Comparison of ENCODE assay signal across 24 mouse cellular contexts in the genomic region with DNA sequence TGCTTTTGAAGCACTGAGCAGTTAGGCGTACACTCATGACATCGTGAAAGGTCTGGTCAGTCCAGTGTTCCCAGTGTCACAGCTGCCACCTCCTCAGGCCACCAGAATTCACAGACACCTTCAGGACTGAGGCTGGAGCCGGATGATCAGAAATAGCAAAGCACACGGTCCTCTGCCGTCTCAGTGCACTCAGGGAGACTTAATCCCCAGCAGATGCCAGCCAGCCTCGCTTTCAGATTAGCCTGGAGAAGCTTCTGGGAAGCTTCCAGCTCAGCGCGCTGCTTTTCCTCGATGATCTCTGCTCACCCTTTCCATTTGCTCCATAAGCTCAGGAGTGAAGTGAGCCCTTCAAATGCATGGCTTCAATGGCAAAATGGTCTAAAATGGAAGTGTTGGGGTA. TPM values are rescaled to one million over a fixed set of nuclear protein-coding genes. Genes with fewer than 3 reads are reported as not detected.
DNase-seq lines count a peak whose midpoint lies in the region; ATAC-seq and TF ChIP-seq lines count a peak whose summit lies in the region.
"Had no signal": no experiment of that assay in that cellular context is flagged by ENCODE, and none has a peak within 500 bp of the region (broad histone marks: within the 10 kb centered on the region; RNA-seq: fewer than 3 reads in every experiment).

No protein-coding gene starts in this region.

- ATAC-seq in hindbrain, postnatal 0 days: peak; percentile 50
- ATAC-seq in forebrain, embryonic 13.5 days: no peak
- ATAC-seq in forebrain, embryonic 16.5 days: no peak
- ATAC-seq: midbrain, embryonic 16.5 days had no signal

- no peak overlapping the region for H3K4me3 ChIP-seq in hindbrain, postnatal 0 days (ENCODE audit: low read length)
- H3K4me3 ChIP-seq in hindbrain, embryonic 10.5 days: no peak overlapping the region
- no peak overlapping the region for H3K4me3 ChIP-seq in forebrain, embryonic 13.5 days
- H3K4me3 ChIP-seq in forebrain, embryonic 16.5 days (replicated peaks; ENCODE audit: low read length): no peak overlapping the region
- H3K4me3 ChIP-seq: embryonic facial prominence, embryonic 15.5 days; hindbrain, embryonic 15.5 days; limb, embryonic 13.5 days; liver, embryonic 15.5 days; neural tube, embryonic 13.5 days had no signal

- DNase-seq in hindbrain, postnatal 0 days (ENCODE audit: low spot score): peak; percentile 72
- DNase-seq in hindbrain, embryonic 10.5 days (ENCODE audit: low spot score): no peak
- peak; percentile 22 for DNase-seq in right cerebral cortex, postnatal 4 days
- no peak for DNase-seq in right cerebral cortex, postnatal 36 days (ENCODE audit: low spot score in 2 of 2)
- DNase-seq in cerebellum, postnatal 10 days: peak; percentile 87 to 88
- no peak for DNase-seq in lung, adult 18-20 months
- DNase-seq: B cell, adult 2 months; heart, adult 18-20 months; lung, postnatal 4 days had no signal

- H3K27ac ChIP-seq in hindbrain, postnatal 0 days: no peak overlapping the region
- no peak overlapping the region for H3K27ac ChIP-seq in hindbrain, embryonic 10.5 days
- H3K27ac ChIP-seq in forebrain, embryonic 13.5 days: no peak overlapping the region
- no peak overlapping the region for H3K27ac ChIP-seq in forebrain, embryonic 16.5 days (ENCODE audit: low read length)
- H3K27ac ChIP-seq: embryonic facial prominence, embryonic 15.5 days; hindbrain, embryonic 15.5 days; limb, embryonic 13.5 days; liver, embryonic 15.5 days; neural tube, embryonic 13.5 days had no signal

- H3K4me2 ChIP-seq in hindbrain, postnatal 0 days (ENCODE audit: low read depth, low read length): no peak overlapping the region
- no peak overlapping the region for H3K4me2 ChIP-seq in forebrain, embryonic 13.5 days
- H3K4me2 ChIP-seq in forebrain, embryonic 16.5 days (ENCODE audit: low read length): no peak overlapping the region
- H3K4me2 ChIP-seq: embryonic facial prominence, embryonic 15.5 days; hindbrain, embryonic 15.5 days; limb, embryonic 13.5 days; liver, embryonic 15.5 days; neural tube, embryonic 13.5 days had no signal

- H3K27me3 ChIP-seq in hindbrain, postnatal 0 days (ENCODE audit: insufficient read depth, low read length): no peaks in the 10 kb centered on the region
- H3K27me3 ChIP-seq in hindbrain, embryonic 10.5 days (ENCODE audit: insufficient read depth, poor library complexity, severe bottlenecking): no peaks in the 10 kb centered on the region
- H3K27me3 ChIP-seq in forebrain, embryonic 13.5 days: no peaks in the 10 kb centered on the region
- H3K27me3 ChIP-seq in forebrain, embryonic 16.5 days (replicated peaks; ENCODE audit: control insufficient read depth, insufficient read depth, low read length): no peaks in the 10 kb centered on the region
- H3K27me3 ChIP-seq: embryonic facial prominence, embryonic 15.5 days; hindbrain, embryonic 15.5 days; limb, embryonic 13.5 days; liver, embryonic 15.5 days; neural tube, embryonic 13.5 days had no signal

- 0 out of 2 replicates have a peak, but pooled peaks cover 4% of the 10 kb centered on the region for H3K9me3 ChIP-seq in hindbrain, postnatal 0 days (ENCODE audit: low read length)
- H3K9me3 ChIP-seq in hindbrain, embryonic 10.5 days: peaks cover 5% of the 10 kb centered on the region; the same call in 1 of the 2 replicates
- 0 out of 2 replicates have a peak, but pooled peaks cover 7% of the 10 kb centered on the region for H3K9me3 ChIP-seq in forebrain, embryonic 13.5 days (replicated peaks)
- H3K9me3 ChIP-seq in forebrain, embryonic 16.5 days (ENCODE audit: control insufficient read depth, low read length): no peaks in the 10 kb centered on the region
- H3K9me3 ChIP-seq: embryonic facial prominence, embryonic 15.5 days; hindbrain, embryonic 15.5 days; liver, embryonic 15.5 days; neural tube, embryonic 13.5 days had no signal

- 55% methylated on average over 9 of the region's 9 CpGs for WGBS in hindbrain, postnatal 0 days
- 80% methylated on average over 9 of the region's 9 CpGs for WGBS in hindbrain, embryonic 10.5 days
- 73% methylated on average over 9 of the region's 9 CpGs for WGBS in forebrain, embryonic 13.5 days
- 64% methylated on average over 9 of the region's 9 CpGs for WGBS in forebrain, embryonic 16.5 days

- H3K4me1 ChIP-seq in hindbrain, postnatal 0 days (ENCODE audit: insufficient read depth, low read length): no peaks in the 10 kb centered on the region
- no peaks in the 10 kb centered on the region for H3K4me1 ChIP-seq in hindbrain, embryonic 10.5 days (replicated peaks)
- no peaks in the 10 kb centered on the region; the same call in 1 of the 2 replicates for H3K4me1 ChIP-seq in forebrain, embryonic 13.5 days
- no peaks in the 10 kb centered on the region for H3K4me1 ChIP-seq in forebrain, embryonic 16.5 days (replicated peaks; ENCODE audit: control insufficient read depth, insufficient read depth, low read length)
- H3K4me1 ChIP-seq: embryonic facial prominence, embryonic 15.5 days; hindbrain, embryonic 15.5 days; liver, embryonic 15.5 days; neural tube, embryonic 13.5 days had no signal

- no peak for TF ChIP-seq CTCF in hindbrain, postnatal 0 days (IDR thresholded peaks at IDR 0.05; ENCODE audit: low read depth)

- H3K36me3 ChIP-seq in hindbrain, postnatal 0 days (ENCODE audit: insufficient read depth, low read length): no peaks in the 10 kb centered on the region
- H3K36me3 ChIP-seq in hindbrain, embryonic 10.5 days: no peaks in the 10 kb centered on the region
- H3K36me3 ChIP-seq in forebrain, embryonic 13.5 days (ENCODE audit: poor library complexity, severe bottlenecking): no peaks in the 10 kb centered on the region
- H3K36me3 ChIP-seq in forebrain, embryonic 16.5 days (ENCODE audit: control insufficient read depth, insufficient read depth): no peaks in the 10 kb centered on the region
- H3K36me3 ChIP-seq: embryonic facial prominence, embryonic 15.5 days; hindbrain, embryonic 15.5 days; limb, embryonic 13.5 days; liver, embryonic 15.5 days; neural tube, embryonic 13.5 days had no signal

- no peak overlapping the region for H3K9ac ChIP-seq in hindbrain, postnatal 0 days (replicated peaks; ENCODE audit: low read length)
- H3K9ac ChIP-seq in forebrain, embryonic 13.5 days: no peak overlapping the region
- H3K9ac ChIP-seq in forebrain, embryonic 16.5 days (replicated peaks; ENCODE audit: low read depth, low read length): no peak overlapping the region
- H3K9ac ChIP-seq: embryonic facial prominence, embryonic 15.5 days; hindbrain, embryonic 15.5 days; limb, embryonic 13.5 days; liver, embryonic 15.5 days; neural tube, embryonic 13.5 days had no signal

RNA-seq across cellular contexts. Expression of a gene that starts 32.4 kb away (rescaled TPM):
- total RNA-seq in hindbrain, postnatal 0 days (2014; rRNA removed): not detected in 2 replicates
- polyA plus RNA-seq in hindbrain, postnatal 0 days (2015; fragmentation: Nextera tagmentation; extraction: Ambion mirVana): 0.21 and 0.35 TPM in 2 replicates
- polyA plus RNA-seq in hindbrain, embryonic 10.5 days (2016; fragmentation: Nextera tagmentation; extraction: Ambion mirVana): not detected in 2 replicates
- not detected in 2 replicates for polyA plus RNA-seq in forebrain, embryonic 13.5 days (2015; fragmentation: Nextera tagmentation; extraction: Ambion mirVana)
- not detected in 2 replicates for polyA plus RNA-seq in forebrain, embryonic 16.5 days (2015; fragmentation: Nextera tagmentation; extraction: Ambion mirVana)
- total RNA-seq: heart, adult 18-20 months; heart, postnatal 10 days; left cerebral cortex, adult 8-10 months had no signal
- polyA plus RNA-seq: cortical plate, adult 2 months; embryonic facial prominence, embryonic 15.5 days; forebrain, embryonic 11.5 days; hindbrain, embryonic 15.5 days; kidney, embryonic 14.5 days; large intestine, adult 2 months; limb, embryonic 13.5 days; liver, embryonic 15.5 days; neural tube, embryonic 13.5 days; urinary bladder, adult 2 months had no signal

RNA-seq across cellular contexts. Expression of a gene that starts 33.1 kb away (rescaled TPM):
- total RNA-seq in hindbrain, postnatal 0 days (2014; rRNA removed): 31.2 and 32.6 TPM in 2 replicates
- polyA plus RNA-seq in hindbrain, postnatal 0 days (2015; fragmentation: Nextera tagmentation; extraction: Ambion mirVana): 19.2 TPM in 2 replicates
- polyA plus RNA-seq in hindbrain, embryonic 10.5 days (2016; fragmentation: Nextera tagmentation; extraction: Ambion mirVana): 10.6 TPM in 2 replicates
- polyA plus RNA-seq in forebrain, embryonic 13.5 days (2015; fragmentation: Nextera tagmentation; extraction: Ambion mirVana): 14.9 and 16.2 TPM in 2 replicates
- polyA plus RNA-seq in forebrain, embryonic 16.5 days (2015; fragmentation: Nextera tagmentation; extraction: Ambion mirVana): 32.6 and 33.1 TPM in 2 replicates

Comparison
In these comparisons a context has a peak if more than half of its experiments do, and no peak if none do; other contexts are left out.
1. DNase-seq: peak in hindbrain, postnatal 0 days (single experiment), right cerebral cortex, postnatal 4 days (single experiment) and cerebellum, postnatal 10 days (2 of 2); none in hindbrain, embryonic 10.5 days (single experiment), right cerebral cortex, postnatal 36 days (0 of 2) and lung, adult 18-20 months (0 of 2).